Mouse (Mus musculus) forebrain, embryonic 12.5 days (tissue): Measurements from ENCODE around the gene Atp6v0e. TPM values are rescaled to one million over a fixed set of nuclear protein-coding genes. Genes with fewer than 3 reads are reported as not detected.

Experiments used
- ATAC-seq: fragments of 200-750 bp; cut with Nextera tagmentation; 2 replicates; pipeline ENCODE4 v1.8.0; 2017; ENCODE audit warnings: moderate TSS enrichment; ENCODE audit not compliant: low FRiP score
- H3K27ac ChIP-seq: fragments of 300-500 bp; sonication (generic); 2 replicates; pipeline ENCODE4 v1.5.1; 2016; ENCODE audit warnings: mild to moderate bottlenecking
- H3K27me3 ChIP-seq: fragments of 300-500 bp; sonication (generic); 2 replicates; pipeline ENCODE4 v1.6.1; 2016; ENCODE audit warnings: mild to moderate bottlenecking
- H3K36me3 ChIP-seq: fragments of 300-500 bp; sonication (generic); replicated peaks from 2 replicates; pipeline ENCODE4 v1.6.1; 2016; ENCODE audit warnings: mild to moderate bottlenecking
- H3K4me1 ChIP-seq: fragments of 300-500 bp; sonication (generic); 2 replicates; pipeline ENCODE4 v1.6.1; 2016
- H3K4me2 ChIP-seq: fragments of 300-500 bp; sonication (generic); 2 replicates; pipeline ENCODE4 v1.6.1; 2016; ENCODE audit warnings: mild to moderate bottlenecking, moderate library complexity
- H3K4me3 ChIP-seq: fragments of 300-500 bp; sonication (generic); replicated peaks from 2 replicates; pipeline ENCODE4 v1.5.1; 2016; ENCODE audit warnings: mild to moderate bottlenecking
- H3K9ac ChIP-seq: fragments of 300-500 bp; sonication (generic); 2 replicates; pipeline ENCODE4 v1.6.1; 2016; ENCODE audit warnings: mild to moderate bottlenecking
- H3K9me3 ChIP-seq: fragments of 300-500 bp; sonication (generic); 2 replicates; pipeline ENCODE4 v1.6.1; 2016
- WGBS: fragments of 180-500 bp; shearing (Covaris S2); methylation state at CpG from one replicate; pipeline ENCODE4 v1.1.7; 2016; 5-methylcytosine and 5-hydroxymethylcytosine counted together
- polyA plus RNA-seq: library from polyadenylated mRNA; unstranded; fragments of >200 nt; fragmentation: Nextera tagmentation; extraction: Ambion mirVana; gene quantifications from 2 replicates; pipeline ENCODE4 v1.2.1, GENCODE M21; 2016

Gene Atp6v0e
- polyA plus RNA-seq, 1 experiment from 2014 or later, result 104 TPM

DNA sequence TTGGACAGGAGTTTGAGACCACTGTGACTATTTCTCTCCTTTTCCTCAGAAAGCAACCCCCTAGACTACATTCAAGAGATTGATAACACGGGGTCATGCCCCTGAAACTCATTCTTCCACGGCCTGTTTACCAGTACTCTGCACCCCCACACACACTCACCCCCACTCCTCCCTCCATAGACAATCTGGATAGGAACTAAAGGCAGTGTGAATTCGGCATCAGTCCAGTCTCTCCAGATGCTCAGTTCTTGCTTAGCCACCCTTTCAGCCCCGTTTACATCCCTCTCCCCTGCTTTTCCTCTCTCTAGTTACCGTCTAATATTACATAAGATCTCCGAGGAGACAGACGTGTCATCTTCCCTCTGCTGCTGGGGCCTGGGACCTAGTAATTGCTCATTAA lies 31.1 kb downstream of the Atp6v0e start:
- no peak for ATAC-seq
- H3K36me3 ChIP-seq, result peaks cover 27% of the 10 kb centered on the region
- no peaks in the 10 kb centered on the region for H3K27me3 ChIP-seq
- H3K4me2 ChIP-seq, result no peak overlapping the region
- H3K4me1 ChIP-seq, result peaks cover 5% of the 10 kb centered on the region; the same call in 1 of the 2 replicates
- peak overlapping the region; percentile 46; the same call in 1 of the 2 replicates for H3K27ac ChIP-seq
- H3K9me3 ChIP-seq, result no peaks in the 10 kb centered on the region
- WGBS, result 74% methylated on average over 7 of the region's 7 CpGs
- no peak overlapping the region for H3K9ac ChIP-seq
- H3K4me3 ChIP-seq, result no peak overlapping the region

DNA sequence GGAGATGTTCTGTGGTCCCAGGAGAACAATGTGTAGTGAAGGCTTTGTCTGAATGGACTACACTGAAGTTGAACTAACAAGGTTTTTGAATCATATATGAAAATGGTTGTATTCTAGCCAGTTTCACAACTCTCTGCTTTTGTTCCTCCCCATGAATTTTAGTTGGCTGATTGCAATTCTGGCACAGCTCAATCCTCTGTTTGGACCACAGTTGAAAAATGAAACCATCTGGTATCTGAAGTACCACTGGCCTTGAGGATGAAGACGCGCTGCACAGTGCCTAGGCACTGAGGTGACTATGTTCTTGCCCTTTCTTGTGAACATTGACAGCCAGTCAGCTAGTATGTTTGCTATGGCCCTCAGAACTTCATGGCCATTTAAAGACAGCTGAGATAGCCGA lies 32.2 kb downstream of the Atp6v0e start:
- H3K27me3 ChIP-seq, result no peaks in the 10 kb centered on the region
- H3K4me3 ChIP-seq, result no peak overlapping the region
- H3K27ac ChIP-seq, result peak overlapping the region; percentile 2; the same call in 1 of the 2 replicates
- H3K36me3 ChIP-seq, result peaks cover 35% of the 10 kb centered on the region
- 95% methylated on average over 3 of the region's 3 CpGs for WGBS
- ATAC-seq, result no peak
- no peak overlapping the region for H3K9ac ChIP-seq
- H3K4me1 ChIP-seq, result no peaks in the 10 kb centered on the region
- H3K4me2 ChIP-seq, result no peak overlapping the region
- no peaks in the 10 kb centered on the region for H3K9me3 ChIP-seq

DNA sequence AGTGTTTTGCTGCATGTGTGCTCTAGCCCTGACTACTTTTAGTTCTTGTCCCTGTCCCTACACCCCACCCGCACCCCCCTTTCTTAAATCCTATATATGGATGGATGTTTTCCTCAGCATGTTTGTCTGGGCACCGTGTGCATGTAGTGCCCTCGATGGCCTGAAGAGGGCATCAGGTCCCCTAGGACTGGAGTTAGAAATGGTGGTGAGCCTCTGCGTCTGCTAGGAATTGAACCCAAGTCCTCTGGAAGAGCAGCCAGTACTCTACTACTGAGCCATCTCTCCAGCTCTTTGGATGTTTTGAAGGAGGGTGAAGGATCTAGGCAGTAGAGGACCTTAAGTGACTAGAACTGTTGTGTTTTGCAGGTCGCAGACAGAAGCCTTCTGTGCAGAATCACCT lies 35.8 kb downstream of the Atp6v0e start:
- Histone ChIP-seq H3K9me3 (no peaks in the 10 kb centered on the region), H3K27ac (no peak overlapping the region), H3K4me3 (no peak overlapping the region), H3K9ac (no peak overlapping the region), H3K4me2 (no peak overlapping the region), H3K27me3 (no peaks in the 10 kb centered on the region), H3K36me3 (peaks cover 39% of the 10 kb centered on the region), H3K4me1 (0 out of 2 replicates have a peak, but pooled peaks cover 4% of the 10 kb centered on the region)
- ATAC-seq, result no peak
- 79% methylated on average over 5 of the region's 5 CpGs for WGBS

DNA sequence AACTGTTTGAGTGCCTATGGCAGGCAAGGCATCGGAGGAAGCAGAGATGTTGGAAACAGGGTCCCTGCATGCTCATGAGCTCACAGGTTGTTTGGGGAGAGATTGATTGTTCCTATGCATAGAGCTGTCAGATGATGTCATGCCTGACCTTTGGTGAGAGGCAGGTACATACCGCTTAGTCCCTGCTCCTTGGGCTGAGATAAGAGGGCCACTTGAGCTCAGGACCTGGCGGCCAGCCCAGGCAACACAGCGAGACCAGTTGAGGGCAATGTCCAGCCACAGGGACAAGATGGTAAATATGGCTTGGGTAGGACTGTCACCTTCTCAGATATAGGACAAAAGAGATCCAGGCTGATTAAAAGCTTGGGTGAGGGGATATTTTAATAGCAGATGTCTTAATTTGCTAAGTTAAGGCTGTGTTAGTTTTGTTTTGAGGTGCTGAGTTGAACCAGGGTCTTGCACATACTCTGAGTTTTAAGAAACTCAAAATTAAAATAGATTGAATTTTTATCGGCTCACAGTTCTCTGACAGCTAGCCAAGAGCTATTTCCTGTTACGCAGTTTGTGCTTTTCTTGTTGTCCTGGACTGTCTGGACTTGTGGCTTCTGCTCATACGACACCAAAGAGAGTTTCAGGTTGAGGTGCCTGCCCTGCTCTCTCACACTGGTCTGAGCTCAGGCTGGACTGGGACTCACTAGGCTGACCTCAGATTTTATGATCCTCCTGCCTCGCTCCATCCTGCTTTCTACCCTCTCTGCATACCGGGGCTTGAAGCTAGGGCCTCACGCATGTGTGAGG lies 37.0 kb downstream of the Atp6v0e start:
- Histone ChIP-seq H3K9ac (no peak overlapping the region), H3K4me1 (0 out of 2 replicates have a peak, but pooled peaks cover 4% of the 10 kb centered on the region), H3K36me3 (peaks cover 39% of the 10 kb centered on the region), H3K4me2 (no peak overlapping the region), H3K27me3 (no peaks in the 10 kb centered on the region), H3K27ac (no peak overlapping the region), H3K9me3 (no peaks in the 10 kb centered on the region), H3K4me3 (no peak overlapping the region)
- ATAC-seq, result no peak
- WGBS, result 94% methylated on average over 10 of the region's 10 CpGs

DNA sequence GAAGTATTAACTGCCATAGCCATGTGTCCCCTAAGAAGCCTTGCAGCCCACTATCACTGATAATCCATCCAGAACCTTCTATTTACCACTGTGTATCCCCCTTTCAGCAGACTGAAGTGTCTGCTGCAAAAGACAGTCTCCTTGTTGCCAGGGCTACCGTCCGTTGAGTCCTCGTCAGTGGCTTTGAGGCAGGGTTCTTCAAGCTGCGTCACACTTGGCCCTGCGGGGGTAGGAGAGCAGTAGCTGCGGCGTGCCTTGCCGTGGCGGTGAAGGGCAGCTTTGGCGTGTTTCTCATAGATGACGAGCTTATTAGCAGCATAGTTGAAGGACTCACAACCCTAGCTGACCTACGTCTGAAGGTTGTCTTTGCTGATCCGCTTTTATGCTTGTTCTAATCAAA lies 38.5 kb downstream of the Atp6v0e start:
- Histone ChIP-seq H3K4me2 (no peak overlapping the region), H3K4me1 (0 out of 2 replicates have a peak, but pooled peaks cover 4% of the 10 kb centered on the region), H3K27me3 (no peaks in the 10 kb centered on the region), H3K9ac (no peak overlapping the region), H3K27ac (no peak overlapping the region), H3K4me3 (no peak overlapping the region), H3K9me3 (no peaks in the 10 kb centered on the region), H3K36me3 (peaks cover 30% of the 10 kb centered on the region)
- 82% methylated on average over 13 of the region's 13 CpGs for WGBS
- no peak for ATAC-seq

DNA sequence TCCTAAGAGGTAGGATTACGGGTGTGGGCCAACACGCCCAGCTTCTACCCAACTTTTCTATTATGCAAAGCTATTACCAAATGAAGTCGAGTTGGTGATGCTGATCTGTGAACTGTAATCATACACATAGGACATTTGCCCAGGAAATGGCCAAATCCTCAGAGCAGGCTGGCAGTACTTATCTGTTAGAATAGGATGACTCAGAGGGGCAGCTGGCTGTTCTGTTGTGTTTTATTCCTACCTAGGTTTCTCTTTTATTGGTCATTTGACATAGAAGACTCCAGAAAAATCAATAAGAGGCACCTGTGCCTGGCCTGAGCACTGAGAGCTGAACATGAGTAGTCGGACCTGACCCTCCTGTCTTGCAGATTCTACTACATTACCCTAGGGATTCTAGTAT lies 39.6 kb downstream of the Atp6v0e start:
- WGBS, result 91% methylated on average over 4 of the region's 4 CpGs
- H3K4me1 ChIP-seq, result 0 out of 2 replicates have a peak, but pooled peaks cover 4% of the 10 kb centered on the region
- no peak overlapping the region for H3K27ac ChIP-seq
- H3K9ac ChIP-seq, result no peak overlapping the region
- H3K36me3 ChIP-seq, result peaks cover 27% of the 10 kb centered on the region
- H3K4me2 ChIP-seq, result no peak overlapping the region
- no peaks in the 10 kb centered on the region for H3K9me3 ChIP-seq
- H3K27me3 ChIP-seq, result no peaks in the 10 kb centered on the region
- no peak for ATAC-seq
- no peak overlapping the region for H3K4me3 ChIP-seq

DNA sequence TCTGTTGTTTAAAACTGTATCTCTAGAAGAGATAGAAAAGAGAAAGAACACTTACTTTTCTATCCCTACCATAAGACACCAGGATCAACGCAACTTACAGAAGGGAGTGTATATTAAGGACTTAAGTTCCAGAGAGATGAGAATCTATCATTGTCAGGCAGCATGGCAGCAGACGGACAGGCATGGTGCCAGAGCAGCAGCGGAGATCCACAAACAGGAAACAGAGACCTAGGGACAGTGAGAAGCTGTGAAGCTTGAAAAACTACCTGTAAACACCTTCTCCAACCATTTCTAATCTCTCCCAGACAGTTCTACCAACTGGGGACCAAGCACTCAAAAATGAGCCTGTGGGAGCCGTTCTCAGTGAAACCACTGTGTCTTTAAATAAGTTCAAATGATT lies 40.6 kb downstream of the Atp6v0e start:
- Histone ChIP-seq H3K27me3 (no peaks in the 10 kb centered on the region), H3K27ac (no peak overlapping the region), H3K9ac (no peak overlapping the region), H3K4me1 (0 out of 2 replicates have a peak, but pooled peaks cover 4% of the 10 kb centered on the region), H3K4me2 (no peak overlapping the region), H3K4me3 (no peak overlapping the region), H3K9me3 (no peaks in the 10 kb centered on the region), H3K36me3 (peaks cover 17% of the 10 kb centered on the region)
- WGBS, result 89% methylated on average over 4 of the region's 4 CpGs
- no peak for ATAC-seq

DNA sequence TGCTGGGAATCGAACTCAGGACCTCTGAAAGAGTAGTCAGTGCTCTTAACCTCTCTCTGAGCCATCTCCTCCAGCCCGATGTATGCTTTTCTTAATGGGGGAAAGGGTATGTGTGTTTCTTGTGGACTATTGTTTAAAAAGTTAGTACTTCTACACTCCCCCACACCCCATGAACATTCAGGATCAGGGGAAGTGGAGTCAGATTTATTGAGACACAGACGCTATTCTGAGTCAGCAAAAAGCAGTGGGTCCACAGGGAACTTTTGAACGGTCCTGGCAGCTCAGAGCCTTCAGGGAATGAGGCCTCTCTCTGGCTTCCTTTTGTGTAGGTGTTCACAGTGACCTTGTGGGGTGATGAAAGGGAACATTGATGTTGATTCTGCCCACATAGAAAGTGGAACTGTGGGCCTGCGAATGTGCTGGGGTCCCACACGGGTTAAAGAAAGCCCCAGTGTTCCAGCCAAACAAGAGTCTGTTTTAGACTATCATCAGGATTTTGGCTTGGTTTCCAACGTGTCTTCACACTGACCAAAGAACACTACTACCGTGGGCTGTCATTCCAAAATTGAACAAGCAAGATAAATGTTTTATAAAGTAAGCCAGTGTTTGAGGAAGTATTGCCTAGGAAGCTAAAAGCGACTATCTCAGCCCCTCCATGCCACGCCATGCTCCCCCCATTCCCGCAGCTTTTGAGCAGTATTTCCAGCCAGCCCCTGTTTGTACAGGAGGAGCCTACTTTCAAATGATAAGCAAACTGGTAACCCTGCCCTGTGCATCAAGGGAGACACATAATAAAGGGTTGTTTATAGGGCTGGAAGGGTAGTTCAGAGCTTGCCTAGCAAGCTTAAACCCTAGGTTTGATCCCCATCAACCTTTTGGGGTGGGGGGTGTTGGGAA lies 42.7 kb downstream of the Atp6v0e start:
- Histone ChIP-seq H3K9ac (no peak overlapping the region), H3K27ac (no peak overlapping the region), H3K9me3 (no peaks in the 10 kb centered on the region), H3K4me3 (no peak overlapping the region), H3K4me1 (0 out of 2 replicates have a peak, but pooled peaks cover 8% of the 10 kb centered on the region), H3K27me3 (no peaks in the 10 kb centered on the region), H3K36me3 (peaks cover 4% of the 10 kb centered on the region; the same call in 1 of the 2 replicates), H3K4me2 (no peak overlapping the region)
- 86% methylated on average over 11 of the region's 11 CpGs for WGBS
- no peak for ATAC-seq

DNA sequence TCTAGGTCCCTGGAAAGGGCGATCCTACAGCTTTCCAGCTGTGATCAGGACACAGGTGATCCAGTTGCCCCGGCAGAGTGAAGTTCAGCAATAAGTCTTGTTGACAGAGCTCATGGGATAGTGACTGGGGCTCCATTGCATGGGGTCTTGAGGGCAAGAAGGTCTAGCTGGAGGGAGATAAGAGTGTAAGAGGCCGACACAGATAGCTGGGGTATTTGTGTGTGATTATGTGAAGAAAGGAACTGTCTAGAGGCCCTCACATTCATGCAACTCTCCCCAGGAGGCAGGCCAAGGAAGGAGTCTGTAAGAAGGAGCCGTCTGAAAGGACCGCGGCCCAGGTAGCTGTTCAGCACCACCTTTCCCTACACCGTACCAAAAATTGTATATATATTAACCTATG lies 44.0 kb downstream of the Atp6v0e start:
- WGBS, result 73% methylated on average over 7 of the region's 7 CpGs
- ATAC-seq, result no peak
- Histone ChIP-seq H3K4me1 (0 out of 2 replicates have a peak, but pooled peaks cover 4% of the 10 kb centered on the region), H3K4me3 (no peak overlapping the region), H3K36me3 (no peaks in the 10 kb centered on the region), H3K9me3 (no peaks in the 10 kb centered on the region), H3K27me3 (no peaks in the 10 kb centered on the region), H3K4me2 (no peak overlapping the region), H3K27ac (no peak overlapping the region), H3K9ac (no peak overlapping the region)

DNA sequence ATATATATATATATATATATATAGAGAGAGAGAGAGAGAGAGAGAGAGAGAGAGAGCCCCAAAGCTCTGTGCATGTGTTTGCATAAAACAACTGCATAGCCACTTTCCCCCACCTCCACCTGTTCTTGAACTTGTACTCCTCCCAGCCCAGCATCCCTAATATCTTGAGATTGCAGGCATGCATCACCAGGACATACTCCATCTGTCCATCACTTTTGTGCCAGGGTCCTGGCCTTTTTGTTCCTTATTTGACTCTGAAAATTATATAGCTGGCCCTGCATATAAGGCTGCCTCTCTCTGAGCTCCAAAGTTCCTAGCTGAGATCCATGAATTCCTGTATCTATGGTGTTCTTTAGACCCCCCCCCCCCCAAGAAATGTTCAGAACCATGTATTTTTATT lies 45.5 kb downstream of the Atp6v0e start:
- Histone ChIP-seq H3K9ac (no peak overlapping the region), H3K36me3 (no peaks in the 10 kb centered on the region), H3K4me3 (no peak overlapping the region), H3K27me3 (no peaks in the 10 kb centered on the region; the same call in 1 of the 2 replicates), H3K9me3 (no peaks in the 10 kb centered on the region), H3K4me1 (0 out of 2 replicates have a peak, but pooled peaks cover 4% of the 10 kb centered on the region), H3K27ac (no peak overlapping the region), H3K4me2 (no peak overlapping the region)
- ATAC-seq, result no peak

DNA sequence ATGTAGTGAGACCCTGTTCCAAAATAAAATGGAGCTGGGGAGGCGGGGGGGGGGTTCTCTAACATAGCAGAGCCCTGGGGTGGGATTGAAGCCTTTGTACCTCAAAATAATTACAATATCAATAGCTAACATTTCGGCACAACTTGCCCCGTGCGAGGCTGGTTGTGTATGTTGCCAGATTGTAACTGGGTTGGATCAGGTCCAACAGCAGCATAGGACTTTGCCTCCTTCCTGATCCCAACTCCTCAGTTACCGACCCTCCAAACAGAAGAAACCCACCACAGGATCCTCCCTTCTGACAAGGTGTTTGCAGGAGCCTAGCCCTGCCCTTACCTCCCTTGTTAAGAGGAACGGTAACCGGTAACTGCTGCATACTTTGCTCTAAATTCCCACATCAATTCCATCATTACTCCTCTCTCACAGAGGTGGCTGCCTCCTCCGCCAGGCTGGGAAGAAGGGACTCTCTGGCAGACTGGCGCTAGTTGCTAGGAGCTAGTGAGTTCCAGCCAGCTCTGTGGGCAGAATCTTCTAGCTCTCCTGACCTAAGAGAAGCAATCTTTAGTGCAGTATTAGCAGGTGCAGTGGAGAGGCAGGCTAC lies 46.1 kb downstream of the Atp6v0e start:
- Histone ChIP-seq H3K36me3 (no peaks in the 10 kb centered on the region), H3K4me3 (no peak overlapping the region), H3K4me1 (0 out of 2 replicates have a peak, but pooled peaks cover 4% of the 10 kb centered on the region), H3K27me3 (no peaks in the 10 kb centered on the region; the same call in 1 of the 2 replicates), H3K9me3 (no peaks in the 10 kb centered on the region), H3K9ac (no peak overlapping the region), H3K4me2 (no peak overlapping the region), H3K27ac (no peak overlapping the region)
- ATAC-seq, result no peak
- WGBS, result 58% methylated on average over 9 of the region's 9 CpGs

DNA sequence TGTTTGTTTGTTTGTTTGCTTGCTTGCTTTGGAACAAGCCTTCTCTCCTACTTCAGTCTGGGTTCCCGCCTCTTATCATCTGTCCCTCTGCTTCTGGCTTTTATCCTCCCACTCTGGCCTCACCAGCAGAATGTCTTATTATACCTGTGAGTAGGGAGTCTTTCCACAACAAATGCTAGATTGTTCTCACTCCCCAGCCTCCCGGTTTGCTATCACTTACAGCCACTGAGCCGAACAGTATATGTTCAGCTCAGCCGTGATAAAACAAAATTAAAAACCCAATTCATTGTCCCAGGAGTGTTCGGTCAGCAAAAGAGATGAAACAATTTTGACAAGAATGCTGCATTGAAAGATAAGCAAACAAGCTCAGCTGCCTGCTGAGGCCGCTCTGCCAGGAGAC lies 47.0 kb downstream of the Atp6v0e start:
- Histone ChIP-seq H3K4me1 (0 out of 2 replicates have a peak, but pooled peaks cover 7% of the 10 kb centered on the region), H3K27me3 (no peaks in the 10 kb centered on the region; the same call in 1 of the 2 replicates), H3K36me3 (no peaks in the 10 kb centered on the region), H3K4me2 (no peak overlapping the region), H3K27ac (no peak overlapping the region), H3K9me3 (no peaks in the 10 kb centered on the region), H3K9ac (no peak overlapping the region), H3K4me3 (no peak overlapping the region)
- WGBS, result 57% methylated on average over 6 of the region's 6 CpGs
- ATAC-seq, result no peak
